Mouse (Mus musculus): Measurements from ENCODE around the gene Sesn1. TPM values are rescaled to one million over a fixed set of nuclear protein-coding genes. Genes with fewer than 3 reads are reported as not detected.

Sesn1 gene
- total and polyA plus RNA-seq, 3 experiments, result 11.7 TPM; not detected in 1

DNA sequence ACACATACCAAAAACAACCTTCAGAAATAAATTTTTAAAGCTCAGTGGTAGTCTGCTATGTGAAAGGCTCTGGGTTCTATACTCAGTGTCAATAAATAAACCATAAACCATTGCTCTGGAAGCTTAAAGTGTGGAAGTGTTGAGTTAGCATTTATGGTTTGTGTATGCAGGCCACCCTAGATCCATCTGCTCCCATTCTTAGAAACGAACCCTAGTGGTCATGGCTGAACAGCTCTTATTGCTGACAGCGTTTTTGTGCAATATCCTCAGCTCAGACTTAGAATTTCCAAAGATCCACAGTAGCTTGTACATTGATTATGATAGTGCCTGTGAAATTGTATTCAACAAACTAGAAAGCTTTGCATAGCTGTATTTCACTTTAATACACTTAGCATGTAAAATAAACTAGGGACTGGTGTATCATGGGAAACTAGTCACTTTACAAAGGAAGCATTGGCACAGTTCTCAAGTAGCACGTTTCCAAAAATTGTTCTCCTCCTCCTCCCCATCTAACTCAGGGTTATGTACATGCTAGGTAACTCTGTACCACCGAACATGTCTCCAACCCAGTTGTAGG lies 78.7 kb downstream of the Sesn1 start:
- Histone ChIP-seq H3K4me1 (ENCODE audit: control insufficient read depth in 1 of 2, insufficient read depth in 2 of 2, low read length in 2 of 2) (peaks cover 4 to 8% of the 10 kb centered on the region in 2 experiments; a peak in 3 of 4 replicates), H3K4me3 (ENCODE audit: control insufficient read depth in 1 of 2, insufficient read depth in 1 of 2, low read depth in 2 of 2, low read length in 2 of 2) (peak overlapping the region; percentile 56 to 59), H3K27ac (ENCODE audit: control insufficient read depth, low read depth, low read length) (peak overlapping the region; percentile 59), H3K9me3 (replicated peaks; ENCODE audit: insufficient read depth, low read length) (no peaks in the 10 kb centered on the region), H3K27me3 (ENCODE audit: control insufficient read depth in 1 of 2, insufficient read depth in 2 of 2, low read length in 2 of 2) (no peaks in the 10 kb centered on the region), H3K9ac (ENCODE audit: control insufficient read depth, low read depth, low read length, poor library complexity, severe bottlenecking) (peak overlapping the region; percentile 91), H3K79me2 (ENCODE audit: control insufficient read depth, insufficient read depth, low read length, poor library complexity) (peaks cover 12% of the 10 kb centered on the region), H3K36me3 (ENCODE audit: control insufficient read depth in 1 of 2, insufficient read depth in 2 of 2, low read length in 2 of 2) (peaks cover 0 to 9% of the 10 kb centered on the region in 2 experiments; a peak in 2 of 4 replicates)
- peak; percentile 85 for DNase-seq (ENCODE audit: low read depth, low spot score)
- TF ChIP-seq POLR2A (IDR thresholded peaks at IDR 0.05; ENCODE audit: control insufficient read depth in 1 of 2, insufficient read depth in 1 of 2, low read depth in 1 of 2, low read length in 2 of 2, poor library complexity in 1 of 2) (peak in 1 of 2 experiments; percentile 67; a peak in 2 of 4 replicates), SMC3 (IDR thresholded peaks at IDR 0.05; ENCODE audit: low read depth, low read length) (no peak), MAFK (IDR thresholded peaks at IDR 0.05; ENCODE audit: borderline replicate concordance, low read depth, low read length) (peak; percentile 41; the same call in 1 of the 2 replicates), CHD2 (IDR thresholded peaks at IDR 0.05; ENCODE audit: low read length) (no peak), E2F4 (IDR thresholded peaks at IDR 0.05; ENCODE audit: borderline replicate concordance, low read depth, low read length) (no peak), UBTF (IDR thresholded peaks at IDR 0.05; ENCODE audit: borderline replicate concordance, insufficient read depth, low read depth, low read length) (no peak), USF2 (IDR thresholded peaks at IDR 0.05; ENCODE audit: borderline replicate concordance in 1 of 2, insufficient read depth in 1 of 2, low read depth in 1 of 2, low read length in 2 of 2) (no peak), POLR2AphosphoS2 (IDR thresholded peaks at IDR 0.05; ENCODE audit: low read length) (no peak), MYC (IDR thresholded peaks at IDR 0.05; ENCODE audit: low read depth, low read length) (peak; percentile 54; the same call in 1 of the 2 replicates), ZNF384 (IDR thresholded peaks at IDR 0.05; ENCODE audit: low read depth, low read length) (no peak), ELF1 (IDR thresholded peaks at IDR 0.05; ENCODE audit: low read depth, low read length) (no peak), ZMIZ1 (IDR thresholded peaks at IDR 0.05; ENCODE audit: low read depth, low read length) (peak; percentile 90; the same call in 1 of the 2 replicates), MYB (IDR thresholded peaks at IDR 0.05; ENCODE audit: low read depth, low read length) (no peak), TCF12 (IDR thresholded peaks at IDR 0.05; ENCODE audit: low read depth, low read length) (no peak), MXI1 (IDR thresholded peaks at IDR 0.05; ENCODE audit: low read depth, low read length) (peak; percentile 67), POLR2AphosphoS5 (IDR thresholded peaks at IDR 0.05; ENCODE audit: borderline replicate concordance, low read depth, low read length) (no peak), TBP (IDR thresholded peaks at IDR 0.05; ENCODE audit: low read depth, low read length) (peak; percentile 98), MAX (IDR thresholded peaks at IDR 0.05; ENCODE audit: low read length) (peak; percentile 47; the same call in 1 of the 2 replicates), NRF1 (IDR thresholded peaks at IDR 0.05; ENCODE audit: insufficient read depth, low read depth, low read length, poor library complexity, severe bottlenecking) (no peak), MAZ (IDR thresholded peaks at IDR 0.05; ENCODE audit: low read depth, low read length) (no peak), ZKSCAN1 (IDR thresholded peaks at IDR 0.05; ENCODE audit: low read depth, low read length) (no peak), TAL1 (IDR thresholded peaks at IDR 0.05; ENCODE audit: low read length) (no peak), NELFE (IDR thresholded peaks at IDR 0.05; ENCODE audit: low read depth, low read length) (no peak; the same call in 1 of the 2 replicates), CTCF (IDR thresholded peaks at IDR 0.05 in 2 of 3, conservative IDR thresholded peaks at IDR 0.05 in 1 of 3; ENCODE audit: control insufficient read depth in 1 of 3, insufficient read depth in 1 of 3, low read depth in 2 of 3, low read length in 3 of 3, poor library complexity in 1 of 3, severe bottlenecking in 1 of 3) (peak in 2 of 3 experiments; percentile 48 to 50; a peak in 4 of 6 replicates), CHD1 (IDR thresholded peaks at IDR 0.05; ENCODE audit: low read depth, low read length) (no peak), RAD21 (IDR thresholded peaks at IDR 0.05; ENCODE audit: low read depth, low read length) (no peak), USF1 (IDR thresholded peaks at IDR 0.05; ENCODE audit: low read depth, low read length) (no peak), EP300 (IDR thresholded peaks at IDR 0.05; ENCODE audit: low read depth in 1 of 2, low read length in 2 of 2) (no peak), HCFC1 (IDR thresholded peaks at IDR 0.05; ENCODE audit: low read depth, low read length) (0 out of 2 replicates have a peak, but pooled peaks have one; percentile 35), SIN3A (IDR thresholded peaks at IDR 0.05; ENCODE audit: low read length) (no peak), ETS1 (IDR thresholded peaks at IDR 0.05; ENCODE audit: low read depth, low read length) (peak; percentile 56; the same call in 1 of the 2 replicates), JUND (IDR thresholded peaks at IDR 0.05; ENCODE audit: low read depth, low read length) (no peak), GATA1 (IDR thresholded peaks at IDR 0.05; ENCODE audit: low read depth, low read length) (no peak), BHLHE40 (IDR thresholded peaks at IDR 0.05; ENCODE audit: borderline replicate concordance, low read depth, low read length) (no peak), RCOR1 (IDR thresholded peaks at IDR 0.05; ENCODE audit: low read depth, low read length) (no peak), KAT2A (conservative IDR thresholded peaks at IDR 0.05; ENCODE audit: low read depth, low read length) (no peak), ZC3H11A (IDR thresholded peaks at IDR 0.05; ENCODE audit: low read depth, low read length) (no peak)

Data from MEL (cell line).